Mouse (Mus musculus) layer of hippocampus, postnatal 25 days (tissue): ENCODE data around the gene Slc6a15. TPM values are rescaled to one million over a fixed set of nuclear protein-coding genes. Genes with fewer than 3 reads are reported as not detected.

ENCODE experiments used
- DNase-seq, 2 experiments: peaks; one replicate each; pipeline ENCODE4 v3.0.0; 2022; ENCODE audit warnings: mixed read lengths in 2 of 2, low spot score in 1 of 2; ENCODE audit errors: extremely low spot score in 1 of 2
- total RNA-seq, 2 experiments: library from RNA; stranded (reverse); gene quantifications; 2 replicates each; pipeline ENCODE4 v1.2.3; 2021

The Slc6a15 gene
- total RNA-seq = 10 to 100 TPM; 70.1 to 82.4 TPM

- peak; percentile 41 to 53 for DNase-seq
These were observed at the start of gene Slc6a15 for GRCm38 (mm10) chr10:103367371-103368295. Slc6a15 (plus strand) TSS chr10:103367783.

DNA sequence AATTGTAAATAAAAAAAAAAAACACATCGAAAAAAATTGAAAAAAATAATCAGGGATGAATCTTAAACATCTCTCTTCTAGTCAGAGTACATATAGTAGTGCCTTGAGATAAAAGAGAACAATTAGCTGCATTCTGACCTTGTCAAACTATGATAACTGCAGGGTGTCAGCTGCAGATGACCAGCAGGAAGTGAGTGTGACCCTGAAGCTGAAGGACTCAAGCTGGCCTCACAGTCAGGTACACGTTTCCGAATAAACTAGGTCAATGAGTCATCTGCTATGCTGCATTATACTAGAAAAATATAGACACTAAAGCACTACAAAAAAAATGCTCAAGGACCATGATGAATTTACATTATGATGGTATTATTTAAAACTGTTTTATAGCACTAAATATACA, 45.6 kb upstream of the Slc6a15 start:
- no peak for DNase-seq

DNA sequence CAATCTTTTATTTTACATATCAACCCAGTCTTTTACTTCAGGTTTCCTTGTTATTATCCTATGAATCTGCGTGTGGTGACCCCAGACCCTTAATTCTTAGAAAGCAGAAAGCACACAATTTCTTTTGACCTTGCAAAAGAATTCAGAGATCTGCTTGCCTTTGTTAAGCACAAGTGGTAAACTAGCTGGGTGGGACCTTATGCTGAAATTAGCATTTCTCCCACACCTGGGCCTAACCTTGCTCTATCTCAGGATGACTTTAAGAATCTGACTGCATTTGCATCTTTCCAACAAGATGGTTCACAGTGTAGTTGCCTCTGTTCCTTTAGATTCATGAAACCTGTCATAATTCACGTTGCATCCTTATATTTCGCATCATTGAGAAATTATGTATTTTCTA, 44.2 kb upstream of the Slc6a15 start:
- DNase-seq = no peak

DNA sequence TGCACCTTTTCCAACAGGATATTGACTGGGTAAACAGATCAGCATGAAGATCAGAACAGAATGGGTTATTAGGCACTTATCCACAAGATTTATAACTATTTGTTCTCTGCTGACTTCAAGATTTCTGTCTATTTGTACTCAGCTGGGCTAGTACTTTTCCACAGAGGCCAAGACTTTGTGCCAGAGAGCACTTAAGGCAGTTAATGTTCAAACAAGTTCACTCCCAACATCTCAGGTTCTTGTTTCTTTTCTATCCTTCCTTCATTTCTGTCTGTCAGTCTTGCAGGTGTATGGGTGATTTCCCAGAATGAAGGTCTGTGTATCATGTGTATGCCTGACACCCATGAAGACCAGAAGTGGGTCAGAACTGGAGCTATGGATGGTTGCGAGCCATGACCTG, 33.3 kb upstream of the Slc6a15 start:
- DNase-seq = no peak

DNA sequence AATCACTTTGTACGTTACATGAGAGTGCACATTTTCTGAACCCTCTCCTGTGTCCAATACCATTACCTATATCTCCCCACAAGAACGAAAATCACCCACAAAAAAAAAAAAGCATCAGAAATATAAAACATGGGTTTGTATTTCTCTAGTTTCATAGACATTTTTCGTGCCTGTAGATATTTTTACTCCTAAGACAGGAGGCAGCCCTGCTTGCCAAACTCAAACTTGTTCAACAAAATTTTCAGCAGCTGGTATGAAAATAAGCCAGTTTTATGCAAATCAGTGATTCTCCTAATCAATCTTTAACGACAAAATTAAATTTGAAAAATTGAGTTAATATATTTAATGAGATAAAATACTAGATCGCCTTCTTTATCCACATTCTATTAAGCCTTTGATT, 27.7 kb upstream of the Slc6a15 start:
- no peak for DNase-seq

- no peak for DNase-seq
These were observed 20.8 kb upstream of the Slc6a15 start for GRCm38 (mm10) chr10:103346797-103347196.

DNA sequence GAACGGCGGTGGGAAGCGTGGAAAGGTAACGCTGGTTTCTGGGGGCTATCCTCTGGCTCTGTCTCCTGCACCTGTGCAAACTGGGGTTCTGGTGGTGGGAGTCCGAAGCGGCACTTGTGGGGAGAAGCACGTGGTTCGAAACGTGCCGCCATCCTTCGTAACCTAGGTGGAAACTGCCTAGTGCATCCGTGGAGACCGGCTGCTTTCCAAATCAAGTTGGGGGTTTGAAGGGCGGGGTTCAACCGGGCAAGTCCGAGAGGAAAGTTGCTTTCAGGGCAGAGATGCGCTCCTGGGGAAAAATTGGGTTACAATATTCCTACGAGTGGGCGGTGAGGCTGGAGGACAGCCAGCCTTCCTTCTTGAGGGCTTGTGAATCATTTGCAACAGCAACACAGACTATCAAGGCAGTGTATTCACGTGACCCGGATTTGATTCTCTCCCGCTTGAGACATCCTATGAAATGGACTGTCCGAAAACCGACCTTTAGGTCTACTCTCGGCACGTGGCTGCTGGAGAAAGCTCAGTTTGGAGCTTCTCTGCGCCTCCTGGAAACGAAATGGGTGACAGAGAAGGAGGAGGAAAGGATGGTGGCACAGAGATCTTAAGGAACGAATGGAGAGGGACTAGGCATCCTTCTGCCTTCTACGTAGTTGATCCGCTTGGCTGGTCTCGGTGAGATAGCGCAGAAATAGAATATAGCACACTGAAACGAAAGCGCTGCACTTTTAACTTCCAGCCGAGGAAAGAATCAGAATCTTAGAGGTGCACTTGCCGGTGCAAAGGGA, 905 bp downstream of the Slc6a15 start:
- DNase-seq = peak in 1 of 2 experiments; percentile 48

DNA sequence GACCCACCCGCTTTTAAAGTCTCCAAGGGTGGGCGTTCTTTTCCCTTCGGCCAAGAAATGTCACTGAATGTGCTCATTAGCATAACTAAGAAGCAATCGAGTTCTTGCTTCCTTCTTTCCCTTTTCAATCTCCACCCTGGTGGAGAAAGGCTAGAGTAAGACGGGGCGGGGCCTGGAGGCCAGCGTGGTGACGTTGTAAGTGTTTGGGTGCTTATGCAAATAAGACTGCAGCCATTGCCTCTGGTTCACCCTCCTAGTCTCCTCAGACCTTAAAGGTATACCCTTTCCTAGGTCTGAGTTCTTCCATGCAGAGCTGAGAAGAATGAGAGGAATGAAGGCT, 1.5 kb downstream of the Slc6a15 start:
- peak; percentile 19 to 36 for DNase-seq

GRCm38 (mm10) chr10:103402171-103402570, 34.6 kb downstream of the Slc6a15 start:
- no peak for DNase-seq

DNA sequence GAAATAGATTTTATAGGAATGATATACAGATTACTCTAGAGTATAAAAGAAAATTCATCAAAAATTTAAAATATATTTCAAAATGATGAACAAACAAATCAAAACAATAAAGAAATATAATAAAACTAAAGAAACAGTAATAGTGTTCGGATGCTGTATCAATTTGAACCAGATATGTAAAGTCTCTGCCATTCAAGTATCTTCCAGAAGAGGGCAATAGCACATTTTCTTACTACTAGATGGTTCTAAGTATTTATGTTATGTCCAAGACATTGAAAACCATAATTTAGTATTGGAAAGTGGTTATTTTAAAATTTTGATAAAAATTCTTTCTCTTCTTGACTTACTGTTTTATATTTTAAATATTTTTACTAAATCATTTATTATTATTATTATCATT, 60.1 kb downstream of the Slc6a15 start:
- no peak for DNase-seq

GRCm38 (mm10) chr10:103442588-103442987, 75.0 kb downstream of the Slc6a15 start:
- no peak for DNase-seq

DNA sequence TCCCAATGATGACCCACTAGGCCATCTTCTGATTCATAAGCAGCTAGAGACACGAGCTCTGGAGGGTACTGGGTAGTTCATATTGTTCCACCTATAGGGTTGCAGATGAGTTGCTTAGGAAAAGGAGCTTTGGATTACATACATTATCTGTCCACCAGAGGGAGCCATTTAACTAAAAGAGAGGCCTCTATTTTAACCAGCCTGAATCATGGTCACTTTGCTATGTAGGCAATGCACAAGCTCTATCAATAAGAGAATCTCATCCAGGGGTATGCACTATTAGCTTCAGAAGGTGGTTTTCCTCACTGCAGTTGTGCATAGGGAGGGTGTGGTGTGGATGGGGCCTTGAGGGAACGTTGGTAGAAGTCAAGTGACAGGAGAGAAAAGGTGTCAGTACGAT, 75.5 kb downstream of the Slc6a15 start:
- DNase-seq = no peak

DNA sequence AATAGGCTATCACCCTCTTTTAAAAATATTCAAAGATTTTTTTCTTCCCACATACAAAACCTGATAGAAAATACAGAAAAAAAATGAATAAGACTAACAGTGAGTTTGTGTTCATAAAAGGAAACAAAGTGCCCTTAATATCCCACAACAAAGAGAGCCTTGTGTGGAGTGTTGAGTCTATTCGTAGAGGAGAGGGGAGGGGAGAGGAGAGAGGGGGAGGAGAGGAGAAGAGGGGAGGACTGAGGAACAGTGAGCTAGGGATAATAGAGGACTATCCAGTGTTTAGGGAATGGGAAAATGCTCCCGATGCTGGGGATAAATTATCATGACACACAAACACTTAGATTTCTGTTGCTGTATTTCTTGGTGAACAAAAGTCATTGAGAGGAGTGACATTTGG, 80.8 kb downstream of the Slc6a15 start:
- no peak for DNase-seq

- no peak for DNase-seq
These were observed 90.3 kb downstream of the Slc6a15 start for GRCm38 (mm10) chr10:103457896-103458295.

Other genes starting within 250 kb of the Slc6a15 start
- 1 to 10 TPM; 3.1 to 3.2 TPM for gene Lrriq1, start 131.5 kb upstream of the Slc6a15 start, total RNA-seq